Mouse (Mus musculus) CH12.LX (cell line): ENCODE measurements around the gene Rmdn2.

Experiments used
- CHD2 ChIP-seq: IDR thresholded peaks from 2 replicates; pipeline ENCODE4 v1.6.1; 2011; ENCODE audit warnings: low read length, improper control_type of control experiment
- CTCF ChIP-seq, 2 experiments: IDR thresholded peaks in 1 of 2; conservative IDR thresholded peaks in 1 of 2; 2 replicates each; pipeline ENCODE4 v1.5.1; 2011 to 2012; ENCODE audit warnings: low read depth in 2 of 2, low read length in 2 of 2, improper control_type of control experiment in 1 of 2, inconsistent platforms in 1 of 2, mild to moderate bottlenecking in 1 of 2, moderate library complexity in 1 of 2
- ELF1 ChIP-seq: IDR thresholded peaks from 2 replicates; pipeline ENCODE4 v1.6.1; 2014; ENCODE audit warnings: low read depth, mild to moderate bottlenecking, inconsistent platforms, low read length, improper control_type of control experiment
- MAX ChIP-seq: IDR thresholded peaks from 2 replicates; pipeline ENCODE4 v1.6.1; 2011; ENCODE audit warnings: low read length, improper control_type of control experiment
- MXI1 ChIP-seq: IDR thresholded peaks from 2 replicates; pipeline ENCODE4 v1.6.1; 2011; ENCODE audit warnings: mild to moderate bottlenecking, low read depth, low read length, improper control_type of control experiment
- POLR2A ChIP-seq: IDR thresholded peaks from 2 replicates; pipeline ENCODE4 v1.6.1; 2011; ENCODE audit warnings: low read depth, mild to moderate bottlenecking, improper control_type of control experiment, low read length
- TBP ChIP-seq: conservative IDR thresholded peaks from 2 replicates; pipeline ENCODE4 v1.6.1; 2011; ENCODE audit warnings: low read depth, low read length, improper control_type of control experiment
- UBTF ChIP-seq: IDR thresholded peaks from 2 replicates; pipeline ENCODE4 v1.6.1; 2012; ENCODE audit warnings: low read depth, mild to moderate bottlenecking, inconsistent platforms, low read length, improper control_type of control experiment, moderate library complexity
- USF1 ChIP-seq: IDR thresholded peaks from 2 replicates; pipeline ENCODE4 v1.6.1; 2014; ENCODE audit warnings: low read depth, mild to moderate bottlenecking, inconsistent platforms, low read length, improper control_type of control experiment
- USF2 ChIP-seq: conservative IDR thresholded peaks from 2 replicates; pipeline ENCODE4 v1.6.1; 2011; ENCODE audit warnings: low read depth, low read length, improper control_type of control experiment

DNA sequence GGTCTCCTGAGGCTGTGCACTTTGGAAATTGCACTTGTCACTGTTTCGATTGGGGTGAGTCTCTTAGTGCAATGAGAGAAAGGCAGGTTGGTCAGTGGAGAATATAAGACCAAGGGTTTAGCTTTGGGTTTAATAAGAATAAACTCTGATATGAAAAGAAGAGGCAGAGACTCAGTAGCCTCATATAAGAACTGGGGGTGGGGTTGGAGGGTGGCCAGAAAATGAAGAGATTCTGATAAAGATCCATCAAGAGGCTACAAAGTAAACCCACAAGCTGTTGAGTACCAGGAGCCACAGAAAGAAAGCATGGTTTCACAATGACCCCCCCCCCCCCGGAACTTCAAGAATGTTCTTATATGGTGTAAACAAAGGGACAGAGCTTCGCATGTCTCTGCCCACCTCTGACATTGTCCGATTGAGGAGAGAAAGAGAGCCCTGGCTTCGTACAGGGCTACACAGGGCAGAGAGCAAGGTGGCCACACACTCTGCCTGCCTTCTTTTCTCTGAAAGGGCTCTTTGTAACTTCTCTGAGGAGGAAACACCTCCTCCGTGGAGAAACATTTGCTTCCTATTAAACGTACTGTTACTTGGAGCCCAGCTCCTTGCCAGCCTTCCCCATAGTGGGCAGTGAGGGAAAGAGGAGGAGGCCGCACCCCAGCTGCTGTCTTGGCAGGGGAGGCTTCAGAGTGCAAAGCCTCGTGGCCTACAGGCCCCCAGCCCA is 46.3 kb upstream of the Rmdn2 start:
- TF ChIP-seq USF1, result no peak
- TF ChIP-seq POLR2A, result no peak
- no peak for TF ChIP-seq MAX
- no peak for TF ChIP-seq USF2
- TF ChIP-seq UBTF, result no peak
- no peak for TF ChIP-seq ELF1
- no peak for TF ChIP-seq CTCF (conservative IDR thresholded peaks at IDR 0.05 in 1 of 2, IDR thresholded peaks at IDR 0.05 in 1 of 2; ENCODE audit: low read depth in 2 of 2, low read length in 2 of 2)
- TF ChIP-seq CHD2, result no peak
- no peak for TF ChIP-seq MXI1
- no peak for TF ChIP-seq TBP
